Mouse (Mus musculus) spleen, adult 12 weeks (tissue): ENCODE measurements around the gene Gse1.

Experiments used
- DNase-seq: peaks from one replicate; pipeline ENCODE4 v3.0.0; 2022; ENCODE audit warnings: low spot score

Gse1 gene

GRCm38 (mm10) chr8:120452111-120452510 is 223.9 kb downstream of the Gse1 start:
- no peak for DNase-seq

- DNase-seq = no peak
Measured at GRCm38 (mm10) chr8:120454404-120454803, 226.1 kb downstream of the Gse1 start.

- DNase-seq = no peak
Measured at GRCm38 (mm10) chr8:120460375-120460774, 232.1 kb downstream of the Gse1 start.

GRCm38 (mm10) chr8:120462119-120462551 is 233.9 kb downstream of the Gse1 start:
- DNase-seq = no peak

GRCm38 (mm10) chr8:120462611-120463010 is 234.4 kb downstream of the Gse1 start:
- DNase-seq = no peak

GRCm38 (mm10) chr8:120463918-120464584 is 235.8 kb downstream of the Gse1 start:
- DNase-seq = no peak

- DNase-seq = no peak
Measured at GRCm38 (mm10) chr8:120464585-120464937, 236.3 kb downstream of the Gse1 start.

GRCm38 (mm10) chr8:120465710-120466109 is 237.5 kb downstream of the Gse1 start:
- no peak for DNase-seq

- no peak for DNase-seq
Measured at GRCm38 (mm10) chr8:120466266-120466665, 238.0 kb downstream of the Gse1 start.

- no peak for DNase-seq
Measured at GRCm38 (mm10) chr8:120467598-120467997, 239.3 kb downstream of the Gse1 start.

- no peak for DNase-seq
Measured at GRCm38 (mm10) chr8:120470170-120470569, 241.9 kb downstream of the Gse1 start.

GRCm38 (mm10) chr8:120471166-120471565 is 242.9 kb downstream of the Gse1 start:
- peak; percentile 61 for DNase-seq

GRCm38 (mm10) chr8:120471752-120472151 is 243.5 kb downstream of the Gse1 start:
- DNase-seq = no peak

- no peak for DNase-seq
Measured at GRCm38 (mm10) chr8:120472230-120472629, 244.0 kb downstream of the Gse1 start.

GRCm38 (mm10) chr8:120473729-120474364 is 245.6 kb downstream of the Gse1 start:
- DNase-seq = no peak

GRCm38 (mm10) chr8:120474496-120475235 is 246.4 kb downstream of the Gse1 start:
- no peak for DNase-seq

GRCm38 (mm10) chr8:120475462-120476201 is 247.4 kb downstream of the Gse1 start:
- peak; percentile 73 for DNase-seq

GRCm38 (mm10) chr8:120476711-120477575 is 248.7 kb downstream of the Gse1 start:
- no peak for DNase-seq

- no peak for DNase-seq
Measured at GRCm38 (mm10) chr8:120478754-120479153, 250.5 kb downstream of the Gse1 start.

- no peak for DNase-seq
Measured at GRCm38 (mm10) chr8:120479691-120480090, 251.4 kb downstream of the Gse1 start.

- no peak for DNase-seq
Measured at GRCm38 (mm10) chr8:120482015-120482689, 253.9 kb downstream of the Gse1 start.
